In genomic region chr1:175410399-175410798, GRCm38 (mm10) we compare ENCODE assay signal across 14 mouse cellular contexts.
"Had no signal": no experiment of that assay in that cellular context is flagged by ENCODE, and none has a peak within 500 bp of the region (broad histone marks: within the 10 kb centered on the region; RNA-seq: fewer than 3 reads in every experiment).

No protein-coding gene starts in this region.

- H3K9me3 ChIP-seq: liver, embryonic 15.5 days; midbrain, embryonic 15.5 days; neural tube, embryonic 12.5 days had no signal

- H3K4me2 ChIP-seq: liver, embryonic 11.5 days; liver, embryonic 15.5 days; midbrain, embryonic 15.5 days; neural tube, embryonic 12.5 days had no signal

- DNase-seq: kidney, adult 2 months; kidney, postnatal 25 days; lung, adult 2 months; lung, postnatal 36 days; right cerebral cortex, postnatal 14 days; thymus, adult 18-20 months; thymus, postnatal 14 days had no signal

- H3K36me3 ChIP-seq: liver, embryonic 15.5 days; midbrain, embryonic 15.5 days; neural tube, embryonic 12.5 days had no signal

- H3K27me3 ChIP-seq: liver, embryonic 15.5 days; midbrain, embryonic 15.5 days; neural tube, embryonic 12.5 days had no signal

- H3K4me3 ChIP-seq: liver, embryonic 15.5 days; midbrain, embryonic 15.5 days; neural tube, embryonic 12.5 days had no signal

- H3K9ac ChIP-seq: liver, embryonic 15.5 days; midbrain, embryonic 15.5 days; neural tube, embryonic 12.5 days had no signal

- H3K4me1 ChIP-seq: liver, embryonic 15.5 days; midbrain, embryonic 15.5 days; neural tube, embryonic 12.5 days had no signal

- ATAC-seq: intestine, embryonic 16.5 days; lung, postnatal 0 days; midbrain, embryonic 15.5 days had no signal

- H3K27ac ChIP-seq: liver, embryonic 15.5 days; midbrain, embryonic 15.5 days; neural tube, embryonic 12.5 days; stomach, postnatal 0 days had no signal
